Mouse (Mus musculus): ENCODE results near the gene Stum. TPM values are rescaled to one million over a fixed set of nuclear protein-coding genes. Genes with fewer than 3 reads are reported as not detected.

Stum gene
- polyA plus RNA-seq, 1 experiment from 2014 or later = not detected

- ATAC-seq (no peak), DNase-seq (ENCODE audit: low read depth, low spot score) (no peak)
- ChIA-PET POLR2A (interaction anchor here (0.7 kb wide), 1 partner anchor 371 kb away, joined by 3 read pairs; no protein-coding TSS in a partner anchor), CTCF (interaction anchor here (8.7 kb wide), 1 partner anchor 139 kb away, joined by 71 read pairs; no protein-coding TSS in a partner anchor)
- no peak for TF ChIP-seq CTCF (IDR thresholded peaks at IDR 0.05)
- H3K27me3 ChIP-seq = no peaks in the 10 kb centered on the region
- in situ Hi-C loops (cut with MboI; ENCODE audit: low pct_unique_long_range_greater_than_20kb) = no loop called here
Measured at GRCm38 (mm10) chr1:180408832-180409231, 74.5 kb downstream of the Stum start.

DNA sequence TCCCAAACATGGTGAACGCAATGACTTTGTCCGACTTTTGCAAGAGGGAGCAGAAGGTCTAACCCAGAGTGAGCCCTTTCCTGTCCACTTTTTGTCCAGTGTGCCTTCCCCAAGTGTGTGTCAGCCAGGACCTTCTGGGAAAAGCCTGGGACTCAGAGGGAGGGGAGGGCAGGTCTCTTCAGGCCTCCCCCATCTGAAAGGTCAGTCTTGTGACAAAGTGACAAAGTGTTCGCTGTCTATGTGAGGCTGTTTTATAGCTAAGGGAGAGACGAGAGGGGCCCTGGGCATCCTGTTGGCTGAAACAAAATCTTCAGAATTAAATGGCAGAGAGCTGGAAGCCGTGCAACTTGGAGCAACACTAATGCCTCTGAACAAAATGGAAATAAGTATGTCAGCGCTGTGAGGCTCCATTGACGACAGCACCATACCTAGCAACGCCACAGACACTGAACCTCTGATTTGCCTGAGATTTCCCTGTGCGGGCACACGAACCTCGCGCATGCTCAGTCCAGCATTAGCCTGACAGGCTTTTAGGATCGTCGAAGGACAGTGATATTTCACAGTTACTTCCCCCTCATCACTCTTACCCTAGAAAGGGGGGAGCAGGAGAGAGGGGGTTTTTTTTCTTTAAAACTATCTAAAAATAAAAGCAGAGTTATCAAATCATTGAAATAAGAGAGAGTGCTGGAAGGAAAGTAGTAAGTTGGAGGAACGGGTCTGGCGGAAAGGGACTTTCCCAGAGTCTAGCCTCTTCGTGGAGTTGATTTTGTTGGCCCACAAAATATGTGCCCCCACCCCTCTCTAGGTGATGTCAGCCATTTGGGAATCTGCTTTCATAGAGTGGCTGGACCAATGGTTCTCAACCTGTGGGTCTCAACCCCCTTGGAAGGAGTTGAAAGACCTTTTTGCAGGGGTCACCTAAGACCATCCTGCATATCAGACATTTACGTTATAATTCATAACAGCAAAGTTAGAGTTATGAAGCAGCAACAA is 75.3 kb downstream of the Stum start:
- POLR2A ChIA-PET = interaction anchor here (0.7 to 0.9 kb wide), 2 partner anchors 20 to 372 kb away, joined by 3 read pairs; no protein-coding TSS in a partner anchor
- no peak for TF ChIP-seq CTCF (IDR thresholded peaks at IDR 0.05)
- CTCF ChIA-PET = interaction anchor here (1.2 to 8.7 kb wide), 6 partner anchors 9 to 144 kb away, joined by 3 to 71 read pairs (median 6); partner anchors contain the start of gene Psen2
- ATAC-seq = no peak
- in situ Hi-C loops (cut with MboI; ENCODE audit: low pct_unique_long_range_greater_than_20kb) = no loop called here
- H3K27me3 ChIP-seq = no peaks in the 10 kb centered on the region
- no peak for DNase-seq (ENCODE audit: low read depth, low spot score)

GRCm38 (mm10) chr1:180407171-180407671 is 76.1 kb downstream of the Stum start:
- ChIA-PET POLR2A (interaction anchor here (0.9 to 1.7 kb wide), 3 partner anchors 19 to 138 kb away, joined by 3 to 5 read pairs (median 4); no protein-coding TSS in a partner anchor), CTCF (interaction anchor here (1.2 to 8.7 kb wide), 6 partner anchors 10 to 144 kb away, joined by 3 to 71 read pairs (median 6); partner anchors contain the start of gene Psen2)
- in situ Hi-C loops (cut with MboI; ENCODE audit: low pct_unique_long_range_greater_than_20kb) = no loop called here
- no peak for TF ChIP-seq CTCF (IDR thresholded peaks at IDR 0.05)
- ATAC-seq = no peak
- DNase-seq (ENCODE audit: low read depth, low spot score) = no peak
- no peaks in the 10 kb centered on the region for H3K27me3 ChIP-seq

DNA sequence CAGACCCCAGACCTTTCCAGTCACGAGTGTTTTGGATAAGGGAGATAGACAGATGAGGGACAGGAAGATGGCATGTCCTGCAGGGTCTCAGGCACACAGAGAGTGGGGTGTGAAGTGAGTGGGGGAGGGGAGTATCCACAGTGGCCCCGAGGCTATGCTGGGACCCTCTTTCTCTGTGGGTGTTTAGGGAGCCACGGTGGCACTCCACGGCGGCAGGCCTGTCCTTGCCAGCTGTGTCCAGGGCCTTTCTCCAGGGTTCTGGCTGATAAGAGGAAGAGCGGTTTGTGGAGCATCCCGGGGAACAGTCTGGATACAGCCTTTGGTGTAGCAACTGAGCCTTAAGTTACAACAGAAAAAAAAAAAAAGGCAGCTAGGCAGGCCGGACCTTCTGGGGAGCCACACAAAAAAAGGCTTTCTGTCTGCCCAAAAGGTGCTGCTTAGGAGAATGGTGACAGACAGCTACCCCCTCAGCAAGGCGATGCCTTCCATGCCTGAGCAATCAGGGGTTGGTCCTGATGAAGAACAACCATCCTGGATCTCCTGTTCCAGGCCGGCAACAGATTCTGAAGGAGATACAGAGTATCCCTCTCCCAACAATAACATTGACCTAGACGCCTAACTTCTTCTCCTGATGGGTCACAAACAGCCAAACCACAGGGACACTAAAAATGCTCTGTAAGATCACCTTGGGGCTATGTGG is 76.8 kb downstream of the Stum start:
- ATAC-seq = no peak
- POLR2A ChIA-PET = interaction anchor here (1.5 to 1.7 kb wide), 2 partner anchors 23 to 138 kb away, joined by 4 to 5 read pairs; no protein-coding TSS in a partner anchor
- TF ChIP-seq CTCF (IDR thresholded peaks at IDR 0.05) = no peak
- no peak for DNase-seq (ENCODE audit: low read depth, low spot score)
- in situ Hi-C loops (cut with MboI; ENCODE audit: low pct_unique_long_range_greater_than_20kb) = no loop called here
- H3K27me3 ChIP-seq = no peaks in the 10 kb centered on the region
- CTCF ChIA-PET = interaction anchor here (1.2 to 8.7 kb wide), 6 partner anchors 11 to 143 kb away, joined by 3 to 71 read pairs (median 6); partner anchors contain the start of gene Psen2

- DNase-seq (ENCODE audit: low read depth, low spot score) (no peak), ATAC-seq (no peak)
- ChIA-PET POLR2A (interaction anchor here (1.5 to 1.7 kb wide), 2 partner anchors 24 to 137 kb away, joined by 4 to 5 read pairs; no protein-coding TSS in a partner anchor), CTCF (interaction anchor here (0.7 to 8.7 kb wide), 5 partner anchors 17 to 136 kb away, joined by 3 to 71 read pairs (median 8); no protein-coding TSS in a partner anchor)
- TF ChIP-seq CTCF (IDR thresholded peaks at IDR 0.05) = no peak
- no peaks in the 10 kb centered on the region for H3K27me3 ChIP-seq
- in situ Hi-C loops (cut with MboI; ENCODE audit: low pct_unique_long_range_greater_than_20kb) = no loop called here
Measured at GRCm38 (mm10) chr1:180405576-180406335, 77.5 kb downstream of the Stum start.

DNA sequence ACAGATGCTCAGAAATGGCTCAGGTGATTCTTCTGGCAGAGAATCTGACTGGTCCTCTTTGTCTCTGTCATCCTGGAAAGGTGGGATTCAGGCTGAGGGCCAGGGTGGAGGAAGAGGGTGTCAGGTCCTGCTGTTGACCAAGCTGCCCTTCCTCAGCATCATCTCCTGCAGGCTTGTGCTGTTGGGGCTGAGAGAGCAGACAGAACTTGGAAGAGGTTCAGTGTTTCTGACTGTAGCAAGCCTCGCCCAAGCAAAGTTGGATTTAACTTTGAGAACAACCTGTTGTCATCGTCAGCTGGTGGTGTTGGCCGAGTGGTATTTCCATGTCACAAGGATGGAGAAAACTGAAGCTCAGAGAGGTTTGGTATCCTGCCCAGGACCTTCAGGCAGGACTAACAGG is 78.6 kb downstream of the Stum start:
- no peak for ATAC-seq
- no peak for DNase-seq (ENCODE audit: low read depth, low spot score)
- ChIA-PET CTCF (interaction anchor here (0.7 to 8.7 kb wide), 5 partner anchors 18 to 135 kb away, joined by 3 to 71 read pairs (median 3); no protein-coding TSS in a partner anchor), POLR2A (no interaction called here)
- in situ Hi-C loops (cut with MboI; ENCODE audit: low pct_unique_long_range_greater_than_20kb) = no loop called here
- H3K27me3 ChIP-seq = no peaks in the 10 kb centered on the region
- TF ChIP-seq CTCF (IDR thresholded peaks at IDR 0.05) = no peak

- ChIA-PET CTCF (interaction anchor here (1.0 to 8.7 kb wide), 4 partner anchors 10 to 134 kb away, joined by 3 to 71 read pairs (median 5); no protein-coding TSS in a partner anchor), POLR2A (interaction anchor here (0.7 kb wide), 1 partner anchor 38 kb away, joined by 3 read pairs; no protein-coding TSS in a partner anchor)
- no peaks in the 10 kb centered on the region for H3K27me3 ChIP-seq
- DNase-seq (ENCODE audit: low read depth, low spot score) = peak; percentile 51
- in situ Hi-C loops (cut with MboI; ENCODE audit: low pct_unique_long_range_greater_than_20kb) = no loop called here
- peak; percentile 44 for ATAC-seq
- TF ChIP-seq CTCF (IDR thresholded peaks at IDR 0.05) = no peak
Measured at GRCm38 (mm10) chr1:180403694-180404606, 79.4 kb downstream of the Stum start.

GRCm38 (mm10) chr1:180403357-180403693 is 80.0 kb downstream of the Stum start:
- TF ChIP-seq CTCF (IDR thresholded peaks at IDR 0.05) = no peak

More at GRCm38 (mm10) chr1:180403357-180403693, 80.0 kb downstream of the Stum start:
- in situ Hi-C loops (cut with MboI; ENCODE audit: low pct_unique_long_range_greater_than_20kb) = no loop called here
- no peaks in the 10 kb centered on the region for H3K27me3 ChIP-seq
- DNase-seq (ENCODE audit: low read depth, low spot score) (no peak), ATAC-seq (no peak)
- CTCF ChIA-PET = interaction anchor here (1.4 to 8.7 kb wide), 4 partner anchors 25 to 134 kb away, joined by 3 to 71 read pairs (median 5); no protein-coding TSS in a partner anchor
- POLR2A ChIA-PET = no interaction called here
